Mouse (Mus musculus) Patski (cell line): Measurements from ENCODE around the gene Gm13030. TPM values are rescaled to one million over a fixed set of nuclear protein-coding genes. Genes with fewer than 3 reads are reported as not detected.
"Not testable (repeated sequence)": the region's sequence is repeated elsewhere in the genome, so short reads cannot be mapped to it uniquely, and the experiment has no call there.

ENCODE experiments used
- ATAC-seq: fragments of 100-300 bp; one replicate; pipeline ENCODE4 v1.8.0; 2021
- CTCF ChIA-PET: fragments of 350-600 bp; sonication (Branson Sonifier 250); formaldehyde crosslinking; loops from one replicate; lab custom pipeline; 2022; ENCODE audit warnings: inconsistent platforms; lab: Charles Lee
- POLR2A ChIA-PET: fragments of 350-600 bp; sonication (Branson Sonifier 250); formaldehyde crosslinking; loops from one replicate; lab custom pipeline; 2022; ENCODE audit warnings: antibody characterized with exemption, inconsistent platforms; lab: Charles Lee
- DNase-seq: peaks from one replicate; pipeline ENCODE4 v3.0.0-alpha.2; 2011; ENCODE audit warnings: low read depth, low spot score
- H3K27me3 ChIP-seq: fragments of 371-371 bp; one replicate; pipeline ENCODE4 v1.5.1; 2021
- CTCF ChIP-seq: fragments of 100-300 bp; IDR thresholded peaks from one replicate; pipeline ENCODE4 v1.5.1; 2021
- in situ Hi-C: fragments of 300-500 bp; cut with MboI; formaldehyde crosslinking; loops from 3 replicates; pipeline ENCODE4 v1.11.1; 2018; ENCODE audit warnings: low pct_unique_long_range_greater_than_20kb, mixed read lengths
- polyA plus RNA-seq: library from polyadenylated mRNA; unstranded; gene quantifications from one replicate; pipeline ENCODE4 v1.2.3, GENCODE M21; 2021

The Gm13030 gene
- polyA plus RNA-seq: not detected

GRCm38 (mm10) chr4:138873864-138874263 lies at the start of gene Gm13030:
TSS of gene Gm13030 (minus strand) at chr4:138873964.
- peaks cover 6% of the 10 kb centered on the region for H3K27me3 ChIP-seq
- no peak for TF ChIP-seq CTCF
- ChIA-PET POLR2A (no interaction called here), CTCF (interaction anchor here (0.6 kb wide), 1 partner anchor 17 kb away, joined by 3 read pairs; no protein-coding TSS in a partner anchor)
- no peak for DNase-seq
- ATAC-seq: no peak
- in situ Hi-C loops: loop anchor here (25.0 kb wide), 1 partner anchor 312 kb away; no protein-coding TSS in a partner anchor

GRCm38 (mm10) chr4:138922131-138922459 lies 48.3 kb upstream of the Gm13030 start:
- DNase-seq (no peak), ATAC-seq (no peak)
- CTCF ChIA-PET: interaction anchor here (0.8 to 1.2 kb wide), 3 partner anchors 74 to 163 kb away, joined by 3 to 4 read pairs (median 4); no protein-coding TSS in a partner anchor
- peaks cover 3% of the 10 kb centered on the region for H3K27me3 ChIP-seq
- no peak for TF ChIP-seq CTCF
- POLR2A ChIA-PET: no interaction called here
- in situ Hi-C loops: loop anchor here (5.0 to 10.0 kb wide), 2 partner anchors 90 to 1133 kb away; no protein-coding TSS in a partner anchor

- DNase-seq (no peak), ATAC-seq (no peak)
- in situ Hi-C loops: loop anchor here (5.0 to 10.0 kb wide), 2 partner anchors 91 to 1133 kb away; no protein-coding TSS in a partner anchor
- ChIA-PET CTCF (interaction anchor here (0.8 to 1.2 kb wide), 3 partner anchors 74 to 164 kb away, joined by 3 to 4 read pairs (median 4); no protein-coding TSS in a partner anchor), POLR2A (no interaction called here)
- TF ChIP-seq CTCF: no peak
- peaks cover 3% of the 10 kb centered on the region for H3K27me3 ChIP-seq
Measured at GRCm38 (mm10) chr4:138921254-138922130, 47.7 kb upstream of the Gm13030 start.

GRCm38 (mm10) chr4:138917282-138917681 lies 43.5 kb upstream of the Gm13030 start:
- in situ Hi-C loops: no loop called here
- DNase-seq (no peak), ATAC-seq (no peak)
- H3K27me3 ChIP-seq: no peaks in the 10 kb centered on the region
- CTCF ChIA-PET: no interaction called here
- TF ChIP-seq CTCF: no peak
- POLR2A ChIA-PET: no interaction called here

- POLR2A ChIA-PET: no interaction called here
- CTCF ChIA-PET: no interaction called here
- ATAC-seq (peak; percentile 62), DNase-seq (peak; percentile 76)
- TF ChIP-seq CTCF: peak; percentile 77
- no peaks in the 10 kb centered on the region for H3K27me3 ChIP-seq
- in situ Hi-C loops: no loop called here
Measured at GRCm38 (mm10) chr4:138913797-138914196, 40.0 kb upstream of the Gm13030 start, which contains the start of gene Otud3. TSS of gene Otud3 (minus strand) at chr4:138913945.

GRCm38 (mm10) chr4:138913141-138913787 lies 39.5 kb upstream of the Gm13030 start:
- ChIA-PET CTCF (no interaction called here), POLR2A (no interaction called here)
- TF ChIP-seq CTCF: no peak
- H3K27me3 ChIP-seq: no peaks in the 10 kb centered on the region
- peak; percentile 26 for ATAC-seq
- DNase-seq: no peak
- in situ Hi-C loops: no loop called here

GRCm38 (mm10) chr4:138905624-138906337 lies 32.0 kb upstream of the Gm13030 start:
- in situ Hi-C loops: no loop called here
- ATAC-seq: peak; percentile 47
- POLR2A ChIA-PET: no interaction called here
- H3K27me3 ChIP-seq: no peaks in the 10 kb centered on the region
- no peak for DNase-seq
- CTCF ChIA-PET: no interaction called here
- no peak for TF ChIP-seq CTCF

GRCm38 (mm10) chr4:138899361-138899760 lies 25.6 kb upstream of the Gm13030 start:
- ATAC-seq: no peak
- CTCF ChIA-PET: no interaction called here
- in situ Hi-C loops: no loop called here

GRCm38 (mm10) chr4:138893789-138894188 lies 20.0 kb upstream of the Gm13030 start:
- in situ Hi-C loops, DNase-seq, CTCF ChIA-PET, ATAC-seq, H3K27me3 ChIP-seq, POLR2A ChIA-PET: not testable (repeated sequence)

More at GRCm38 (mm10) chr4:138899361-138899760, 25.6 kb upstream of the Gm13030 start:
- TF ChIP-seq CTCF: no peak
- no peaks in the 10 kb centered on the region for H3K27me3 ChIP-seq
- POLR2A ChIA-PET: no interaction called here
- DNase-seq: no peak

GRCm38 (mm10) chr4:138892655-138893054 lies 18.9 kb upstream of the Gm13030 start:
- DNase-seq (no peak), ATAC-seq (no peak)
- in situ Hi-C loops: no loop called here
- ChIA-PET POLR2A (no interaction called here), CTCF (no interaction called here)
- TF ChIP-seq CTCF: no peak
- no peaks in the 10 kb centered on the region for H3K27me3 ChIP-seq
